Mouse (Mus musculus) liver, postnatal 0 days (tissue): ENCODE results near the gene Gzmd.

ENCODE experiments used
- CTCF ChIP-seq: sonication (generic); IDR thresholded peaks from 2 replicates; pipeline ENCODE4 v1.5.1; 2016; ENCODE audit warnings: antibody characterized with exemption, low read depth
- EP300 ChIP-seq: IDR thresholded peaks from 2 replicates; pipeline ENCODE4 v1.6.1; 2016; ENCODE audit warnings: antibody characterized with exemption, low read depth, mild to moderate bottlenecking

DNA sequence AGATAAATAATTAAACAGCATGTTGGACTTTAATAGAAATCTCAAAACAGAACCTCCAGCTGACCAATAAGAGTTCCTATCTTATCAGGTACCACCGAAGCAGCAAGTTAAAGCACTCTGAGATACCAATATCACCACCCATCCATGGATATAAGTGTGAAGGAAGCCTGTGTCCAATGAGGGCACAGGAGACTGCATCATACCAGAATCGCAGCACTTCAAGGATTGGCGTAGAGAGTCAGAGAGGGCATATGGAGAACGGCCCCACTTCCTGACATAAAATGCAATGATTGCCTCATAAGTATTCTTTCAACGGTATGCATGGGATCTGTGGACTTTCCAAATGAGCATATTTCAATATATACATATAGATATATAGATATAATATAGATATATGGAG lies 27.4 kb downstream of the Gzmd start:
- TF ChIP-seq EP300 (no peak), CTCF (no peak)
